Mouse (Mus musculus): Measurements from ENCODE around the gene Gps2. TPM values are rescaled to one million over a fixed set of nuclear protein-coding genes. Genes with fewer than 3 reads are reported as not detected.

Gps2 gene
- total and polyA plus RNA-seq, 2 experiments: 7.0 to 41.0 TPM

GRCm38 (mm10) chr11:69878952-69879351 is 34.7 kb upstream of the Gps2 start:
- H3K9ac ChIP-seq (ENCODE audit: low read depth, low read length): no peak overlapping the region
- 0 out of 2 replicates have a peak, but pooled peaks cover 3% of the 10 kb centered on the region for H3K4me1 ChIP-seq (ENCODE audit: control insufficient read depth, insufficient read depth, low read length)
- TF ChIP-seq CTCF (IDR thresholded peaks at IDR 0.05; ENCODE audit: low read depth, low read length): no peak
- TF ChIP-seq POLR2A (IDR thresholded peaks at IDR 0.05; ENCODE audit: extremely low read depth, insufficient read depth, low read length): no peak
- H3K36me3 ChIP-seq (ENCODE audit: control insufficient read depth, insufficient read depth, low read length): no peaks in the 10 kb centered on the region
- no peaks in the 10 kb centered on the region for H3K27me3 ChIP-seq (ENCODE audit: control insufficient read depth, insufficient read depth, low read length)
- H3K4me3 ChIP-seq (ENCODE audit: insufficient read depth, low read depth, low read length): no peak overlapping the region
- DNase-seq (ENCODE audit: extremely low read depth, low read depth, low spot score): no peak
- WGBS: 88% methylated on average over 6 of the region's 6 CpGs
- no peaks in the 10 kb centered on the region for H3K79me2 ChIP-seq (ENCODE audit: control insufficient read depth, insufficient read depth, low read length)
- H3K27ac ChIP-seq (replicated peaks; ENCODE audit: insufficient read depth, low read depth, low read length): no peak overlapping the region

DNA sequence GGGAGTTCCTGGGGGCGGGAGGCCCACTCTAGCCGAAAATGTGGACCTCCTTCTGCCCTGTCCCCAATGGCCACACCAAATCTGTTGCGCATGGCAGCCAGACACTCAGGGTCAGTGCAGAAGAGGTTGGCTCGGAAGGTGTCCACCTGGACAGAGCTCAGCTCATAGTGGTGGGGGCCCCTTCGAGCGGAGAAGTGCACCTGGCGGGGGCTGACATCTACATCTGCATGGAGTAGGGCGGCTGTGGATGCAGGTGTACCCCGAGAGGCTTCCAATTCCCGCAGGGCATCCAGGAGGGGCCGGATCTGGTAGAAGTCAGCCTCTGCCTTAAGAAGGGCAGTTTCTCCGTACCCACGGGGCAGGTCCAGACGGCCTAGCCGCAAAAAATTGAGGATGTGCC is 34.0 kb upstream of the Gps2 start:
- no peaks in the 10 kb centered on the region for H3K36me3 ChIP-seq (ENCODE audit: control insufficient read depth, insufficient read depth, low read length)
- 0 out of 2 replicates have a peak, but pooled peaks cover 3% of the 10 kb centered on the region for H3K4me1 ChIP-seq (ENCODE audit: control insufficient read depth, insufficient read depth, low read length)
- peak overlapping the region; percentile 29 for H3K4me3 ChIP-seq (ENCODE audit: insufficient read depth, low read depth, low read length)
- DNase-seq (ENCODE audit: extremely low read depth, low read depth, low spot score): no peak
- H3K27me3 ChIP-seq (ENCODE audit: control insufficient read depth, insufficient read depth, low read length): no peaks in the 10 kb centered on the region
- H3K79me2 ChIP-seq (ENCODE audit: control insufficient read depth, insufficient read depth, low read length): no peaks in the 10 kb centered on the region
- H3K9ac ChIP-seq (ENCODE audit: low read depth, low read length): peak overlapping the region; percentile 31
- TF ChIP-seq POLR2A (IDR thresholded peaks at IDR 0.05; ENCODE audit: extremely low read depth, insufficient read depth, low read length) (no peak), CTCF (IDR thresholded peaks at IDR 0.05; ENCODE audit: low read depth, low read length) (no peak)
- WGBS: 76% methylated on average over 15 of the region's 15 CpGs
- no peak overlapping the region for H3K27ac ChIP-seq (replicated peaks; ENCODE audit: insufficient read depth, low read depth, low read length)

DNA sequence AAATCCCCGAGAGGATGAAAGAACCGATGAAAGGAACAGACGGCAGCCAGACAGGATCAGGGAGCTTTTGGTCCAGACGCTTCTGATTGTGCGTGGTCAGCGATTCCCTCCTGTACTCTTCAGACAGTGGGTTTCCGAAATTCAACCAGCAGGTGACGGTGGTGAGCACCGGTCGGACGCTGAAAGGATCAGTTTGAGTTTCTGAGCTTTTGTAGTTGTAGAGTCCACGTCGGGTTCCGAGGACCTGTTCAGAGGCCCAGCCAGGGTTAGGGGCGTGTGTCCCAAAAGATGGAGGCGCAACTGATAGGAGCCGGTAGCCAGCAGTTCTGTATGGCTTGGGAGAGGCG is 33.2 kb upstream of the Gps2 start:
- Histone ChIP-seq H3K27ac (replicated peaks; ENCODE audit: insufficient read depth, low read depth, low read length) (peak overlapping the region; percentile 51), H3K9ac (ENCODE audit: low read depth, low read length) (peak overlapping the region; percentile 57), H3K36me3 (ENCODE audit: control insufficient read depth, insufficient read depth, low read length) (no peaks in the 10 kb centered on the region), H3K27me3 (ENCODE audit: control insufficient read depth, insufficient read depth, low read length) (no peaks in the 10 kb centered on the region), H3K79me2 (ENCODE audit: control insufficient read depth, insufficient read depth, low read length) (no peaks in the 10 kb centered on the region), H3K4me1 (ENCODE audit: control insufficient read depth, insufficient read depth, low read length) (0 out of 2 replicates have a peak, but pooled peaks cover 3% of the 10 kb centered on the region), H3K4me3 (ENCODE audit: insufficient read depth, low read depth, low read length) (peak overlapping the region; percentile 64)
- TF ChIP-seq CTCF (IDR thresholded peaks at IDR 0.05; ENCODE audit: low read depth, low read length) (peak; percentile 77), POLR2A (IDR thresholded peaks at IDR 0.05; ENCODE audit: extremely low read depth, insufficient read depth, low read length) (no peak)
- DNase-seq (ENCODE audit: extremely low read depth, low read depth, low spot score): peak; percentile 59
- WGBS: under 1% methylated on average over 18 of the region's 18 CpGs

GRCm38 (mm10) chr11:69880853-69881603 is 32.7 kb upstream of the Gps2 start, which contains the start of gene Kctd11:
Gene Kctd11 (minus strand): TSS chr11:69881406.
- H3K79me2 ChIP-seq (ENCODE audit: control insufficient read depth, insufficient read depth, low read length): no peaks in the 10 kb centered on the region
- H3K27me3 ChIP-seq (ENCODE audit: control insufficient read depth, insufficient read depth, low read length): no peaks in the 10 kb centered on the region
- peak within 1 kb of the TSS; percentile 57 for H3K9ac ChIP-seq (ENCODE audit: low read depth, low read length)
- DNase-seq (ENCODE audit: extremely low read depth, low read depth, low spot score): peak; percentile 72
- peak within 1 kb of the TSS; percentile 64 for H3K4me3 ChIP-seq (ENCODE audit: insufficient read depth, low read depth, low read length)
- H3K36me3 ChIP-seq (ENCODE audit: control insufficient read depth, insufficient read depth, low read length): no peaks in the 10 kb centered on the region
- TF ChIP-seq POLR2A (IDR thresholded peaks at IDR 0.05; ENCODE audit: extremely low read depth, insufficient read depth, low read length) (peak; percentile 61; the same call in 1 of the 2 replicates), CTCF (IDR thresholded peaks at IDR 0.05; ENCODE audit: low read depth, low read length) (peak; percentile 22; the same call in 1 of the 2 replicates)
- H3K4me1 ChIP-seq (ENCODE audit: control insufficient read depth, insufficient read depth, low read length): 0 out of 2 replicates have a peak, but pooled peaks cover 3% of the 10 kb centered on the region
- WGBS: under 1% methylated on average over 46 of the region's 46 CpGs
- peak within 1 kb of the TSS; percentile 51 for H3K27ac ChIP-seq (replicated peaks; ENCODE audit: insufficient read depth, low read depth, low read length)

- no peak for DNase-seq (ENCODE audit: extremely low read depth, low read depth, low spot score)
- Histone ChIP-seq H3K4me1 (ENCODE audit: control insufficient read depth, insufficient read depth, low read length) (0 out of 2 replicates have a peak, but pooled peaks cover 3% of the 10 kb centered on the region), H3K79me2 (ENCODE audit: control insufficient read depth, insufficient read depth, low read length) (no peaks in the 10 kb centered on the region), H3K27ac (replicated peaks; ENCODE audit: insufficient read depth, low read depth, low read length) (peak overlapping the region; percentile 27; the same call in 1 of the 2 replicates), H3K36me3 (ENCODE audit: control insufficient read depth, insufficient read depth, low read length) (no peaks in the 10 kb centered on the region), H3K27me3 (ENCODE audit: control insufficient read depth, insufficient read depth, low read length) (no peaks in the 10 kb centered on the region), H3K4me3 (ENCODE audit: insufficient read depth, low read depth, low read length) (no peak overlapping the region), H3K9ac (ENCODE audit: low read depth, low read length) (peak overlapping the region; percentile 28; the same call in 1 of the 2 replicates)
- TF ChIP-seq POLR2A (IDR thresholded peaks at IDR 0.05; ENCODE audit: extremely low read depth, insufficient read depth, low read length) (no peak), CTCF (IDR thresholded peaks at IDR 0.05; ENCODE audit: low read depth, low read length) (no peak)
- 62% methylated on average over 21 of the region's 21 CpGs for WGBS
Measured at GRCm38 (mm10) chr11:69881787-69882670, 31.7 kb upstream of the Gps2 start.
